In genomic region chr5:50182721-50183120, GRCm38 (mm10) we compare ENCODE assay signal across 21 mouse cellular contexts.
A peak's percentile ranks its signal among the peaks of the same experiment; 100 is the strongest.
DNase-seq lines count a peak whose midpoint lies in the region; ATAC-seq and TF ChIP-seq lines count a peak whose summit lies in the region.
"Had no signal": no experiment of that assay in that cellular context is flagged by ENCODE, and none has a peak within 500 bp of the region (broad histone marks: within the 10 kb centered on the region; RNA-seq: fewer than 3 reads in every experiment).

No protein-coding gene starts in this region.

- no peak for TF ChIP-seq POLR2A in cerebellum, adult 2 months (IDR thresholded peaks at IDR 0.05; ENCODE audit: borderline replicate concordance, insufficient read depth, low read length)

- no peaks in the 10 kb centered on the region; the same call in 1 of the 2 replicates for H3K4me1 ChIP-seq in cerebellum, adult 2 months (ENCODE audit: control insufficient read depth, insufficient read depth, low read length)
- H3K4me1 ChIP-seq in forebrain, embryonic 15.5 days = no peaks in the 10 kb centered on the region
- no peaks in the 10 kb centered on the region for H3K4me1 ChIP-seq in forebrain, embryonic 14.5 days (ENCODE audit: control insufficient read depth, insufficient read depth, low read length)
- H3K4me1 ChIP-seq: embryonic facial prominence, embryonic 10.5 days; forebrain, embryonic 13.5 days; heart, embryonic 10.5 days; hindbrain, embryonic 15.5 days had no signal

- intact Hi-C loops in left cerebral cortex, postnatal 4 days (cut with DNase I) = no loop called here
- intact Hi-C loops in left cerebral cortex, postnatal 25 days (cut with DNase I) = no loop called here

- H3K27ac ChIP-seq in cerebellum, adult 2 months (ENCODE audit: insufficient read depth, low read length) = no peak overlapping the region
- no peak overlapping the region for H3K27ac ChIP-seq in forebrain, embryonic 15.5 days (replicated peaks)
- no peak overlapping the region for H3K27ac ChIP-seq in forebrain, embryonic 14.5 days (ENCODE audit: low read depth, low read length)
- H3K27ac ChIP-seq: embryonic facial prominence, embryonic 10.5 days; forebrain, embryonic 13.5 days; heart, embryonic 10.5 days; hindbrain, embryonic 15.5 days had no signal

- no peak overlapping the region for H3K4me2 ChIP-seq in forebrain, embryonic 15.5 days (replicated peaks)
- no peak overlapping the region for H3K4me2 ChIP-seq in forebrain, embryonic 14.5 days (ENCODE audit: low read length)
- H3K4me2 ChIP-seq: forebrain, embryonic 13.5 days; hindbrain, embryonic 15.5 days had no signal

- DNase-seq in left cerebral cortex, postnatal 4 days = peak; percentile 24
- DNase-seq in left cerebral cortex, postnatal 25 days (ENCODE audit: low spot score in 2 of 2) = no peak
- DNase-seq in cerebellum, adult 2 months = peak; percentile 67 to 84
- DNase-seq in cerebellum, postnatal 10 days = peak; percentile 61 to 75
- no peak for DNase-seq in forebrain, embryonic 14.5 days (ENCODE audit: low spot score)
- no peak for DNase-seq in lung, postnatal 10 days
- DNase-seq: adrenal gland, postnatal 14 days; gastrocnemius, postnatal 10 days; heart, adult 18-20 months; heart, postnatal 10 days; kidney, adult 9 months had no signal

- H3K27me3 ChIP-seq in cerebellum, adult 2 months (ENCODE audit: control insufficient read depth, insufficient read depth, low read length) = no peaks in the 10 kb centered on the region; the same call in 1 of the 2 replicates
- H3K27me3 ChIP-seq in forebrain, embryonic 15.5 days = no peaks in the 10 kb centered on the region
- no peaks in the 10 kb centered on the region for H3K27me3 ChIP-seq in forebrain, embryonic 14.5 days (replicated peaks; ENCODE audit: control insufficient read depth, insufficient read depth, low read length)
- H3K27me3 ChIP-seq: CH12.LX; forebrain, embryonic 13.5 days; hindbrain, embryonic 15.5 days had no signal

- 23% methylated on average over 6 of the region's 6 CpGs for WGBS in cerebellum, adult 2 months
- WGBS in forebrain, embryonic 15.5 days = 81% methylated on average over 6 of the region's 6 CpGs
- WGBS in forebrain, embryonic 14.5 days = 78% methylated on average over 6 of the region's 6 CpGs

- no peak overlapping the region for H3K4me3 ChIP-seq in cerebellum, adult 2 months (replicated peaks; ENCODE audit: insufficient read depth, low read depth, low read length)
- H3K4me3 ChIP-seq in forebrain, embryonic 15.5 days = no peak overlapping the region
- H3K4me3 ChIP-seq in forebrain, embryonic 14.5 days (ENCODE audit: low read depth, low read length) = no peak overlapping the region
- H3K4me3 ChIP-seq: embryonic facial prominence, embryonic 10.5 days; forebrain, embryonic 13.5 days; heart, embryonic 10.5 days; hindbrain, embryonic 15.5 days had no signal

- H3K9me3 ChIP-seq in forebrain, embryonic 15.5 days = no peaks in the 10 kb centered on the region
- H3K9me3 ChIP-seq in forebrain, embryonic 14.5 days (replicated peaks; ENCODE audit: control insufficient read depth, low read length) = no peaks in the 10 kb centered on the region
- H3K9me3 ChIP-seq: forebrain, embryonic 13.5 days; hindbrain, embryonic 15.5 days had no signal

- no peak for ATAC-seq in forebrain, embryonic 15.5 days (replicated peaks)
- no peak for ATAC-seq in forebrain, embryonic 14.5 days
- ATAC-seq: activated CD4-positive, CD25-positive, alpha-beta regulatory T cell, adult 4 months; forebrain, embryonic 13.5 days; inflammation-experienced regulatory T-cells, adult 6 months; intestine, postnatal 0 days; Patski had no signal

- no peak for TF ChIP-seq CTCF in cerebellum, adult 2 months (IDR thresholded peaks at IDR 0.05; ENCODE audit: borderline replicate concordance, insufficient read depth, low read depth, low read length)

- no peaks in the 10 kb centered on the region for H3K36me3 ChIP-seq in forebrain, embryonic 15.5 days
- no peaks in the 10 kb centered on the region for H3K36me3 ChIP-seq in forebrain, embryonic 14.5 days (ENCODE audit: control insufficient read depth, insufficient read depth, low read length)
- H3K36me3 ChIP-seq: embryonic facial prominence, embryonic 10.5 days; heart, embryonic 10.5 days; hindbrain, embryonic 15.5 days had no signal

- no peak overlapping the region for H3K9ac ChIP-seq in forebrain, embryonic 15.5 days (replicated peaks)
- no peak overlapping the region for H3K9ac ChIP-seq in forebrain, embryonic 14.5 days (ENCODE audit: low read length)
- H3K9ac ChIP-seq: forebrain, embryonic 13.5 days; hindbrain, embryonic 15.5 days had no signal

Comparison
In these comparisons a context has a peak if more than half of its experiments do, and no peak if none do; other contexts are left out.
1. DNase-seq: peak in left cerebral cortex, postnatal 4 days (single experiment), cerebellum, adult 2 months (2 of 2) and cerebellum, postnatal 10 days (2 of 2); none in left cerebral cortex, postnatal 25 days (0 of 2), forebrain, embryonic 14.5 days (single experiment) and lung, postnatal 10 days (single experiment).